Mouse (Mus musculus) intestine, embryonic 16.5 days (tissue): ENCODE measurements around the gene Rrp36. TPM values are rescaled to one million over a fixed set of nuclear protein-coding genes. Genes with fewer than 3 reads are reported as not detected.
A peak's percentile ranks its signal among the peaks of the same experiment; 100 is the strongest.

Source experiments
- ATAC-seq: fragments of 200-750 bp; cut with Nextera tagmentation; 2 replicates; pipeline ENCODE4 v1.8.0; 2017; ENCODE audit warnings: moderate TSS enrichment, moderate library complexity
- H3K27ac ChIP-seq: fragments of 300-500 bp; sonication (generic); 2 replicates; pipeline ENCODE4 v1.5.1; 2014; ENCODE audit warnings: mild to moderate bottlenecking, low read length
- H3K27me3 ChIP-seq: fragments of 300-500 bp; sonication (generic); replicated peaks from 2 replicates; pipeline ENCODE4 v1.6.1; 2014; ENCODE audit warnings: low read length, control low read depth, mixed read lengths; ENCODE audit not compliant: control insufficient read depth, insufficient read depth
- H3K36me3 ChIP-seq: fragments of 300-500 bp; sonication (generic); 2 replicates; pipeline ENCODE4 v1.6.1; 2014; ENCODE audit warnings: low read length, control low read depth; ENCODE audit not compliant: control insufficient read depth, insufficient read depth
- H3K4me1 ChIP-seq: fragments of 300-500 bp; sonication (generic); 2 replicates; pipeline ENCODE4 v1.6.1; 2014; ENCODE audit warnings: low read length, control low read depth, mixed read lengths; ENCODE audit not compliant: control insufficient read depth, insufficient read depth
- H3K4me2 ChIP-seq: fragments of 300-500 bp; sonication (generic); 2 replicates; pipeline ENCODE4 v1.6.1; 2014; ENCODE audit warnings: low read depth, low read length, control low read depth
- H3K4me3 ChIP-seq: fragments of 300-500 bp; sonication (generic); 2 replicates; pipeline ENCODE4 v1.5.1; 2014; ENCODE audit warnings: mild to moderate bottlenecking, low read length
- H3K9ac ChIP-seq: fragments of 300-500 bp; sonication (generic); 2 replicates; pipeline ENCODE4 v1.6.1; 2014; ENCODE audit warnings: low read depth, low read length
- H3K9me3 ChIP-seq: fragments of 300-500 bp; sonication (generic); 2 replicates; pipeline ENCODE4 v1.6.1; 2016; ENCODE audit warnings: low read length, control low read depth; ENCODE audit not compliant: control insufficient read depth
- WGBS: fragments of 180-500 bp; shearing (Covaris S2); extraction: QIAGEN DNeasy Blood & Tissue Kit; methylation state at CpG from one replicate; pipeline ENCODE4 v1.1.7; 2014; 5-methylcytosine and 5-hydroxymethylcytosine counted together
- polyA plus RNA-seq: library from polyadenylated mRNA; unstranded; fragments of >200 nt; fragmentation: Nextera tagmentation; extraction: Ambion mirVana; gene quantifications from 2 replicates; pipeline ENCODE4 v1.2.1, GENCODE M21; 2015

Rrp36 gene
- polyA plus RNA-seq, result 64.8 and 67.4 TPM in 2 replicates

DNA sequence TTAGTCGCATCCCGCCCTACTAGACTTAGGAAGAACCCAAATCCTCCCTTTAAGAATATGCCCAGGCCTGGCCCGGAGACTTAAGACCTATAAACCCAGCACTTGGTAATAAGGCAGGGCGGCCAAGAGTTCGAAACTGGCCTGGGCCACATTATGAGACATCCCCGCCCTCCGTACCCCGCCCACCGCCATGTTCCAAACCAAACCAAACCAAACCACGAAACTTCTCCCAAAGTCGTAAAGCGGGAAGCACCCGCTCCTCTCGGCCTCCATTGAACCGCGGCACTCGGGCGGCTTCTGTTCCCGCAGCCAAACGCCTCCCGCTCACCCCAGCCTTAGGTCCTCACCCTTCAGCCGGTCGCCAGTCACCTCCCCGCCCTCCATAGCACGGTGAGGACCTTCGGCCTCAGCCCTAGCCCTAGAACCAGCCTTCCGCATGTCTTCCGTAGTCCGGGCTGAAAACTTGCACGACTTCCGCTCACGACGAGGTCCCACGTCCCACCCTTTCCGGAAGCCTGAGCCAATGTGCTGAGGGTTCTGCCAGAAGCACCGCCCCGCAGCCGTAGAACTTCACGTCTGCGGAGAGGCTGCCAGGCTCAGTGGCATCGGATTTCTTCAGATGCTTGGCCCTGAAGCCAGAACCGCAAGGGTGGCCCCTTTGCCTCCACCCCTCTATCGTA lies at the start of gene Rrp36:
TSS of gene Rrp36 (minus strand) at position 503 of the 680 bp plus-strand sequence.
- peak within 1 kb of the TSS; percentile 89 for H3K27ac ChIP-seq
- peak within 1 kb of the TSS; percentile 84 for H3K4me3 ChIP-seq
- WGBS, result 1% methylated on average over 43 of the region's 43 CpGs
- no peaks in the 10 kb centered on the region for H3K27me3 ChIP-seq
- H3K9ac ChIP-seq, result peak within 1 kb of the TSS; percentile 87
- peak; percentile 95 for ATAC-seq
- peak within 1 kb of the TSS; percentile 69 for H3K4me2 ChIP-seq
- H3K36me3 ChIP-seq, result peaks cover 15% of the 10 kb centered on the region
- no peaks in the 10 kb centered on the region for H3K9me3 ChIP-seq
- peaks cover 18% of the 10 kb centered on the region for H3K4me1 ChIP-seq

DNA sequence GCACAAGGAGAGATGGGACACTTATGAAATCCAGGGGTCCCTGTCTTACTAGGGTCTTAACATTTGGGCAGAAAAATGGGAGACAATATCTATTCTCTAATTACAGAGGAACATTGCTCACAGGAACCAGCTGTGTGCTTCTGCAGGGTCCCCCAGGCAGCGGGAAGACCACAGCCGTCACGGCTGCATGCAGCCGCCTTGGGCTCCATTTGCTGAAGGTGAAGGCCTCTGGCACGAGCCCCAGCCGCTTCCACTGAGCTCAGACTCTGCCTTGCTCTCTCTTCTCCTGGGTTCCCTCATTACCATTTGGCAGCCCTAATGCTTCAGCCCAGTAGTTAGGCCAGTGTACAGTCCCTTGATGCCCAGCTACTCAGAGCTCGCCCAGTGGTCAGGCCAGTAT lies 46.9 kb upstream of the Rrp36 start:
- 93% methylated on average over 7 of the region's 7 CpGs for WGBS

DNA sequence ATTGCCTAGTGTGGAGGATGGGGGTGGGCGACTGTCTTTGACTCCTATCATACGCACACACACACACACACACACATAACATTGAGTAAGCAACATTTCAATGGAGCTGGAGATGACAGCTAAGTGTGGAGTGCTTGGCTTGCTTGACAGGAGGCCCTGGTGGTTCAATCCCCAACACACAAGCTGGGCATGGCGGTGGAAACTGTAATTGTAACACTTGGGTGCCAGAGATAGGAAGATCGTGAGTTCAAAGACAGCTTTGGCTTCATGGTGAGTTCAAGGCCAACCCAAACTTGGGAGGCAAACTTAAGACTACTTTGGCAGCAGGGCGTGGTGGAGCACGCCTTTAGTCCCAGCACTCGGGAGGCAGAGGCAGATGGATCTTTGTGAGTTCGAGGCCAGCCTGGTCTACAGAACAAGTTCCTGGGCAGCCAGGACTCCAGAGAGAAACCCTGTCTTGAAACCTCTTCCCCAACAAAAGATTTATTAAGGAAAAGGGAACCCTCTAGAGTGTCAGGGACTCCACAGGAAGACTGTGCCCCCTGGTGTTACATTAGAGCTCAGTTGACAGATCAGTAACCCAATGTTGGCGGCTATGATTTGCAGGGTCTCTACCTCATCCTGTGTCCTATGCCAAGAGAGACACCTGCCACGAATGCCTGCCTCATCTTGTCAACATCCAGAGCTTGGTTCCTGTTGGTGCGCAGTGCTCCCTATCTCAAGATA lies 40.8 kb upstream of the Rrp36 start:
- no peaks in the 10 kb centered on the region for H3K27me3 ChIP-seq
- peaks cover 8% of the 10 kb centered on the region for H3K4me1 ChIP-seq
- 93% methylated on average over 11 of the region's 11 CpGs for WGBS

More for the DNA sequence above, 46.9 kb upstream of the Rrp36 start:
- Histone ChIP-seq H3K27ac (no peak overlapping the region), H3K4me1 (no peaks in the 10 kb centered on the region), H3K36me3 (peaks cover 14% of the 10 kb centered on the region), H3K9me3 (no peaks in the 10 kb centered on the region), H3K4me2 (no peak overlapping the region), H3K27me3 (no peaks in the 10 kb centered on the region), H3K9ac (no peak overlapping the region), H3K4me3 (no peak overlapping the region)
- ATAC-seq, result no peak

DNA sequence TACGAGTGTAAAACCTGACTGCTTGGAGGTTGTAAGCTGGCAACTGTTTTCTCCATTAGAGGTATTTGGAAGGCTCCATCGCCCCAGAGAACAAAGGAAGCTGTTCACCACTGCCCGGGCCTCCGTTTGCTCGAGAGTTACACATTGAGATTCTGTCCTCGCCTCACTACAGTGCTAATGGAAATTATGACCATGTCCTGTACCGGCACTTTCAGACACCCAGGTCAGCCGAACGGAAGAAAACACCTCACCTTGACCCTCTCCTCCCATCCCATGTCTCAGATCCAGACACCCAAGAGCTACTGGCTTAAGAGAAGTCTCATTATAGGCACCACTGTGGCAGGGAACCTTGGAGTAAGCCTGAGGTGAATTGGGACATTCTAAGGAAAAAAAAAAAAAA lies 39.7 kb upstream of the Rrp36 start:
- Histone ChIP-seq H3K9ac (no peak overlapping the region), H3K27ac (no peak overlapping the region), H3K4me1 (peaks cover 8% of the 10 kb centered on the region), H3K4me3 (no peak overlapping the region), H3K36me3 (peaks cover 10% of the 10 kb centered on the region), H3K4me2 (no peak overlapping the region), H3K27me3 (no peaks in the 10 kb centered on the region), H3K9me3 (no peaks in the 10 kb centered on the region)
- 86% methylated on average over 9 of the region's 9 CpGs for WGBS
- ATAC-seq, result no peak

More for the DNA sequence above, 40.8 kb upstream of the Rrp36 start:
- Histone ChIP-seq H3K27ac (no peak overlapping the region), H3K36me3 (peaks cover 10% of the 10 kb centered on the region), H3K4me3 (no peak overlapping the region), H3K4me2 (no peak overlapping the region), H3K9me3 (no peaks in the 10 kb centered on the region), H3K9ac (no peak overlapping the region)
- no peak for ATAC-seq

DNA sequence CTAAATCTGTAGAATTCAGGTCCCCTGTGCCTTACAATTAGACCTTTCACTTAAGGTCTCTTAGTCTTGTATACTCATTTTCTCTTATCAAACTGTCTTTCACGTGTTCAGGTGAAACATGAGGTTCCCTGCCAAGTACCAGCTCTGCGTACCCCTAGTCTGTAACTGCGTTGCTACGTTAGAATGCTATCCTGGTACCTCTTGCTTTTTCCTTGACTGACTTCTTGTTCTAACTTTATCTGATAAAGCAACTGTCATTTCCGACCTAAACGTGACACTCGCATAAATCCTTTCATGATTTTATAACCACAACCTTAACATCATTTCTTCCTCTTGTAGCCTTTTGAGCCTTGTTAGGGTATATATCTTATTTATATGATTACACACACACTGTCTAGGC lies 38.3 kb upstream of the Rrp36 start:
- Histone ChIP-seq H3K27ac (no peak overlapping the region), H3K9ac (peak overlapping the region; percentile 96), H3K9me3 (no peaks in the 10 kb centered on the region), H3K27me3 (no peaks in the 10 kb centered on the region), H3K4me1 (peaks cover 8% of the 10 kb centered on the region), H3K4me2 (peak overlapping the region; percentile 71), H3K36me3 (peaks cover 10% of the 10 kb centered on the region), H3K4me3 (peak overlapping the region; percentile 91)
- 56% methylated on average over 7 of the region's 7 CpGs for WGBS
- no peak for ATAC-seq

DNA sequence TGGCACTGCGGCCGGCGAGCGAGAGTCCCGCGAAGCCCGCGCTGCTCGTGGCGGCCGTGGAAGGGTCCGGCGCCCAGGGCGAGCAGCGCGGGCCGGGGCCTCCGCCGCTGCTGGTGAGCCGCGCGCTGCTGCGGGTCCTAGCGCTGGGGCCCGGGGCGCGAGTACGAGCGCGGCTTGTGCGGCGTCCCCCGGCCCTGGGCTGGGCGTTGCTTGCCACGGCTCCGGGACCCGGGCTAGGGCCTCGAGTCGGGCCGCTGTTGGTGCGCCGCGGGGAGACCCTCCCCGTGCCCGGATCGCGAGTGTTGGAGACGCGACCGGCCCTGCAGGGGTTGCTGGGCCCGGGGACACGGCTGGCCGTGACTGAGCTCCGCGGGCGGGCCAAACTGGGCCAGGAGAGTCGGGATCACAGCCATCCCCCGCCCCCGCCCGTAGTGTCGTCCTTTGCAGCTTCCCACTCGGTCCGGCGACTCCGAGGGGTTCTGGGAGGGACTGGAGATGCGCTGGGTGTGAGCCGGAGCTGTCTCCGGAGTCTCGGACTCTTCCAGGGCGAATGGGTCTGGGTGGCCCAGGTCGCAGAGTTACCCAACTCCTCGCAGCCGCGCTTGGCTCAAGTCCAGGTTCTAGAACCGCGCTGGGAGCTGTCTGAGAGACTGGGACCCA lies 37.6 kb upstream of the Rrp36 start:
- under 1% methylated on average over 76 of the region's 76 CpGs for WGBS
- Histone ChIP-seq H3K9me3 (no peaks in the 10 kb centered on the region), H3K27ac (peak overlapping the region; percentile 72), H3K36me3 (peaks cover 10% of the 10 kb centered on the region), H3K4me2 (peak overlapping the region; percentile 71), H3K4me3 (peak overlapping the region; percentile 91), H3K4me1 (peaks cover 8% of the 10 kb centered on the region), H3K9ac (peak overlapping the region; percentile 96), H3K27me3 (no peaks in the 10 kb centered on the region)
- peak; percentile 68 for ATAC-seq

DNA sequence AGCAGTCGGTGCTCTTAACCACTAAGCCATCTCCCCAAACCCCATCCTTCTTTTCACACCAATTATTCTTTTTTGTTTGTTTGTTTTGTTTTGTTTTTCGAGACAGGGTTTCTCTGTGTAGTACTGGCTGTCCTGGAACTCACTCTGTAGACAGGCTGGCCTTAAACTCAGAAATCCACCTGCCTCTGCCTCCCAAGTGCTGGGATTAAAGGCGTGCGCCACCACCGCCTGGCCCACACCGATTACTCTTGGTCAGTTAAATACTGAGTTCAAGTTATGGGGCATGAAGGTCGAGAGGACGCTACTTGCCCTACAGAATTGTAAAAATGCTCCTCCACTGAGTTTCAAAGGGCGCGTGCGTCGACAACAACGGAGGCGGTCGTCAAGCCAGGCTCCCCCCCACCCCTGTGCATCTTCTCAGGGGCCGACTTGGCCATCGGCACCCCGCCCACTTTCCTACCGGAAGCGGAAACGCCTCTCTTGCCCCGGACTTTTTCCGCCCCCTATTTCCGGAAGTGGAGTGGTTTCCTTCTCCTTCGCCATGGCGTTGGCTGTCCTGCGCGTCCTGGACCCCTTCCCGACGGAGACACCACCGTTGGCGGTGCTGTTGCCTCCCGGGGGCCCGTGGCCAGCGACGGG lies 36.9 kb upstream of the Rrp36 start, which contains the start of gene Pex6:
TSS of gene Pex6 (plus strand) at position 505 of the 639 bp plus-strand sequence.
- H3K27ac ChIP-seq, result peak within 1 kb of the TSS; percentile 72
- H3K9me3 ChIP-seq, result no peaks in the 10 kb centered on the region
- peaks cover 10% of the 10 kb centered on the region for H3K36me3 ChIP-seq
- WGBS, result 7% methylated on average over 36 of the region's 36 CpGs
- peak within 1 kb of the TSS; percentile 91 for H3K4me3 ChIP-seq
- peak; percentile 93 for ATAC-seq
- H3K27me3 ChIP-seq, result no peaks in the 10 kb centered on the region
- peak within 1 kb of the TSS; percentile 96 for H3K9ac ChIP-seq
- peaks cover 8% of the 10 kb centered on the region for H3K4me1 ChIP-seq
- peak within 1 kb of the TSS; percentile 71 for H3K4me2 ChIP-seq

DNA sequence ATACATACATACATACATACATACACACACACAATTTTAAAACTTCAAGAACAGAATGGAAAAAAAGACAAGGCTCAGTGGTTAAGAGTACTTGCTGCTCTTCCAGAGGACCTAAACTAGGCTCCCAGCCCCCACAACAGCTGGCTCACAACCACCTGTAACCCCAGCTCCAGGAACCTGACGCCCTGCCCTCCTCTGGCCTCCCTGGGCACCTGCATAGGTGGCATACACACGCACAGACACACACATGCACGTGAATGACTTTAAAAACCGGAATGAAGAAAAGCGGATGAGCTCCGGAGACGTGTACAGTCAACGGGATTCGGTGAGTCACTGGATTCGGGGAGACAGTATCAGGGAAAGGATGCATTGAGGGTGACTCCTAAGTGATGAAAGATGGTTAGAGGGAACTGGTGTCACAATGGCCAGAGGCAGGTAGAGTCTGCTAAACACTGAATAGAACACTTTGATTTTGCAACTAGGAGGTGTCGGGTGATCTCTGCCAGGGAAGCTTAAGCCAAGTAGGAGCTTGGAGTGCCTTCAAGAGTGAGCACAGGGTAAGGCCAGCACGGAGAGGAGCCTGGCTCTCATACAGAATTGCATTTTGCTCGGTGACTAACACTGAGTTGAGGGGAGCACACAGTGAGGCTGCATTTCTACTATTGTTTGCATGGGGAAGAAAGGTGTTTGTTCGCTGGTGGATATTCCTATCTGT lies 32.4 kb upstream of the Rrp36 start:
- no peaks in the 10 kb centered on the region for H3K9me3 ChIP-seq
- no peak for ATAC-seq
- H3K36me3 ChIP-seq, result no peaks in the 10 kb centered on the region
- H3K4me1 ChIP-seq, result peaks cover 19% of the 10 kb centered on the region
- H3K4me3 ChIP-seq, result no peak overlapping the region
- no peaks in the 10 kb centered on the region for H3K27me3 ChIP-seq
- WGBS, result 92% methylated on average over 14 of the region's 14 CpGs
- no peak overlapping the region for H3K4me2 ChIP-seq
- H3K27ac ChIP-seq, result no peak overlapping the region
- H3K9ac ChIP-seq, result no peak overlapping the region
